Mouse (Mus musculus): ENCODE results near the gene Fbxw14. TPM values are rescaled to one million over a fixed set of nuclear protein-coding genes. Genes with fewer than 3 reads are reported as not detected.
"Not testable (repeated sequence)": the region's sequence is repeated elsewhere in the genome, so short reads cannot be mapped to it uniquely, and the experiment has no call there.

Fbxw14 gene
- polyA plus RNA-seq (2015; fragmentation: Nextera tagmentation; extraction: Ambion mirVana), result not detected in 2 replicates

GRCm38 (mm10) chr9:109287576-109287975 lies at the start of gene Fbxw14:
Gene Fbxw14, minus strand, starts transcription at chr9:109287676.
- H3K4me1 ChIP-seq (replicated peaks); H3K4me2 ChIP-seq; H3K9me3 ChIP-seq (replicated peaks); H3K4me3 ChIP-seq; ATAC-seq (replicated peaks; ENCODE audit: insufficient number of reproducible peaks, insufficient read depth, low FRiP score, low read depth); H3K9ac ChIP-seq; H3K27me3 ChIP-seq; H3K36me3 ChIP-seq; H3K27ac ChIP-seq: not testable (repeated sequence)
- WGBS, result no CpG with 5 or more reads among the region's 1 CpGs

- Histone ChIP-seq H3K36me3 (no peaks in the 10 kb centered on the region), H3K4me3 (no peak overlapping the region), H3K27ac (no peak overlapping the region), H3K4me2 (no peak overlapping the region), H3K4me1 (replicated peaks) (no peaks in the 10 kb centered on the region), H3K9me3 (replicated peaks) (no peaks in the 10 kb centered on the region), H3K9ac (no peak overlapping the region), H3K27me3 (no peaks in the 10 kb centered on the region)
- 57% methylated on average over 2 of the region's 2 CpGs for WGBS
- no peak for ATAC-seq (replicated peaks; ENCODE audit: insufficient number of reproducible peaks, insufficient read depth, low FRiP score, low read depth)
Measured at GRCm38 (mm10) chr9:109263041-109263440, 24.4 kb downstream of the Fbxw14 start.

- no peak for ATAC-seq (replicated peaks; ENCODE audit: insufficient number of reproducible peaks, insufficient read depth, low FRiP score, low read depth)
- 61% methylated on average over 1 of the region's 1 CpGs for WGBS
- no peak within 1 kb of the TSS for H3K9ac ChIP-seq
- H3K9me3 ChIP-seq (replicated peaks), result no peaks in the 10 kb centered on the region
- no peak within 1 kb of the TSS for H3K4me3 ChIP-seq
- no peak within 1 kb of the TSS for H3K4me2 ChIP-seq
- H3K4me1 ChIP-seq (replicated peaks), result no peaks in the 10 kb centered on the region
- no peaks in the 10 kb centered on the region for H3K27me3 ChIP-seq
- no peak within 1 kb of the TSS for H3K27ac ChIP-seq
- H3K36me3 ChIP-seq, result no peaks in the 10 kb centered on the region
Measured at GRCm38 (mm10) chr9:109234654-109235053, 52.8 kb downstream of the Fbxw14 start, which contains the start of gene Fbxw20. Gene Fbxw20, minus strand, starts transcription at chr9:109234754.

Other genes starting within 250 kb of the Fbxw14 start
- 64.9 and 86.2 TPM in 2 replicates for gene Shisa5, start 249.1 kb downstream of the Fbxw14 start, polyA plus RNA-seq (2015; fragmentation: Nextera tagmentation; extraction: Ambion mirVana)
- 9.2 and 13.6 TPM in 2 replicates for gene Trex1, start 227.9 kb downstream of the Fbxw14 start, polyA plus RNA-seq (2015; fragmentation: Nextera tagmentation; extraction: Ambion mirVana)
- gene Atrip, start 213.6 kb downstream of the Fbxw14 start, polyA plus RNA-seq (2015; fragmentation: Nextera tagmentation; extraction: Ambion mirVana), result 15.9 and 18.2 TPM in 2 replicates
- 14.2 and 14.3 TPM in 2 replicates for gene Ccdc51, start 205.2 kb downstream of the Fbxw14 start, polyA plus RNA-seq (2015; fragmentation: Nextera tagmentation; extraction: Ambion mirVana)
- gene Tma7, start 205.1 kb downstream of the Fbxw14 start, polyA plus RNA-seq (2015; fragmentation: Nextera tagmentation; extraction: Ambion mirVana), result 417 and 539 TPM in 2 replicates
- gene Plxnb1, start 192.3 kb downstream of the Fbxw14 start, polyA plus RNA-seq (2015; fragmentation: Nextera tagmentation; extraction: Ambion mirVana), result 6.3 and 10.3 TPM in 2 replicates
- not detected in 2 replicates for gene Fbxw21, start 125.6 kb downstream of the Fbxw14 start, polyA plus RNA-seq (2015; fragmentation: Nextera tagmentation; extraction: Ambion mirVana)
- not detected in 2 replicates for gene Fbxw13, start 91.7 kb downstream of the Fbxw14 start, polyA plus RNA-seq (2015; fragmentation: Nextera tagmentation; extraction: Ambion mirVana)
- not detected in 2 replicates for gene Fbxw20, start 52.9 kb downstream of the Fbxw14 start, polyA plus RNA-seq (2015; fragmentation: Nextera tagmentation; extraction: Ambion mirVana)
- not detected in 2 replicates for gene Fbxw28, start 52.0 kb upstream of the Fbxw14 start, polyA plus RNA-seq (2015; fragmentation: Nextera tagmentation; extraction: Ambion mirVana)
- gene Fbxw22, start 116.6 kb upstream of the Fbxw14 start, polyA plus RNA-seq (2015; fragmentation: Nextera tagmentation; extraction: Ambion mirVana), result not detected in 2 replicates
- not detected in 2 replicates for gene Fbxw16, start 161.5 kb upstream of the Fbxw14 start, polyA plus RNA-seq (2015; fragmentation: Nextera tagmentation; extraction: Ambion mirVana)
- not detected in 2 replicates for gene Fbxw19, start 208.2 kb upstream of the Fbxw14 start, polyA plus RNA-seq (2015; fragmentation: Nextera tagmentation; extraction: Ambion mirVana)